Mouse (Mus musculus) CH12.LX (cell line): ENCODE measurements at regions not wholly inside any gene's neighbourhood (a gene's known extent, or its start where the extent isn't known, plus 50 kb on each side); places are given as distances from the start of the nearest gene placed in this dataset.

Experiments used
- DNase-seq: peaks from one replicate; pipeline ENCODE4 v3.0.0-alpha.2; 2013; ENCODE audit errors: extremely low read depth
- H3K27ac ChIP-seq: 2 replicates; pipeline ENCODE4 v1.5.1; 2012; ENCODE audit warnings: low read depth, mild to moderate bottlenecking, control low read depth, moderate library complexity; ENCODE audit not compliant: insufficient read depth
- H3K27me3 ChIP-seq: replicated peaks from 2 replicates; pipeline ENCODE3; 2012; ENCODE audit warnings: inconsistent platforms
- H3K36me3 ChIP-seq, 2 experiments: replicated peaks in 1 of 2; 2 replicates each; pipeline versions ENCODE3 to v1.6.1; 2012; ENCODE audit warnings: inconsistent platforms in 1 of 2, low read length in 1 of 2, mild to moderate bottlenecking in 1 of 2, mixed read lengths in 1 of 2, moderate library complexity in 1 of 2; ENCODE audit not compliant: control insufficient read depth in 1 of 2, insufficient read depth in 1 of 2
- H3K4me1 ChIP-seq, 2 experiments: 2 replicates each; pipeline ENCODE4 v1.6.1; 2012; ENCODE audit warnings: inconsistent platforms in 1 of 2, moderate library complexity in 1 of 2; ENCODE audit not compliant: insufficient read depth in 2 of 2, control insufficient read depth in 1 of 2
- H3K4me2 ChIP-seq: 2 replicates; pipeline ENCODE4 v1.6.1; 2012; ENCODE audit warnings: low read depth, mild to moderate bottlenecking, control low read depth; ENCODE audit not compliant: poor library complexity, insufficient read depth, severe bottlenecking
- H3K4me3 ChIP-seq, 3 experiments: fragments of 150-350 bp in 1 of 3; sonication (generic) in 1 of 3; replicated peaks in 1 of 3; 2 replicates each; pipeline versions ENCODE3 to v1.5.1; 2011 to 2012; ENCODE audit warnings: low read depth in 2 of 3, low read length in 2 of 3, mild to moderate bottlenecking in 2 of 3, moderate library complexity in 2 of 3, control low read depth in 1 of 3, improper control_type of control experiment in 1 of 3, inconsistent platforms in 1 of 3, mixed read lengths in 1 of 3; ENCODE audit not compliant: poor library complexity in 1 of 3
- H3K79me2 ChIP-seq: replicated peaks from 2 replicates; pipeline ENCODE4 v1.6.1; 2012; ENCODE audit warnings: mild to moderate bottlenecking, moderate library complexity; ENCODE audit not compliant: control insufficient read depth, poor library complexity, insufficient read depth, severe bottlenecking; ENCODE audit errors: extremely low read depth
- H3K9ac ChIP-seq: 2 replicates; pipeline ENCODE4 v1.6.1; 2012; ENCODE audit warnings: low read depth, mild to moderate bottlenecking, control low read depth, moderate library complexity; ENCODE audit not compliant: insufficient read depth
- H3K9me3 ChIP-seq: replicated peaks from 2 replicates; pipeline ENCODE3; 2012; ENCODE audit warnings: low read length, inconsistent platforms, mixed read lengths
- BHLHE40 ChIP-seq: IDR thresholded peaks from 2 replicates; pipeline ENCODE4 v1.6.1; 2011; ENCODE audit warnings: mild to moderate bottlenecking, low read depth, low read length, improper control_type of control experiment
- CHD2 ChIP-seq: IDR thresholded peaks from 2 replicates; pipeline ENCODE4 v1.6.1; 2011; ENCODE audit warnings: low read length, improper control_type of control experiment
- CTCF ChIP-seq, 2 experiments: IDR thresholded peaks in 1 of 2; conservative IDR thresholded peaks in 1 of 2; 2 replicates each; pipeline ENCODE4 v1.5.1; 2011 to 2012; ENCODE audit warnings: low read depth in 2 of 2, low read length in 2 of 2, improper control_type of control experiment in 1 of 2, inconsistent platforms in 1 of 2, mild to moderate bottlenecking in 1 of 2, moderate library complexity in 1 of 2
- E2F4 ChIP-seq: IDR thresholded peaks from 2 replicates; pipeline ENCODE4 v1.6.1; 2011; ENCODE audit warnings: low read depth, low read length, improper control_type of control experiment; ENCODE audit not compliant: insufficient replicate concordance
- ELF1 ChIP-seq: IDR thresholded peaks from 2 replicates; pipeline ENCODE4 v1.6.1; 2014; ENCODE audit warnings: low read depth, mild to moderate bottlenecking, inconsistent platforms, low read length, improper control_type of control experiment
- EP300 ChIP-seq: IDR thresholded peaks from 2 replicates; pipeline ENCODE4 v1.6.1; 2011; ENCODE audit warnings: low read length, improper control_type of control experiment
- ETS1 ChIP-seq: conservative IDR thresholded peaks from 2 replicates; pipeline ENCODE4 v1.6.1; 2012; ENCODE audit warnings: low read depth, mild to moderate bottlenecking, inconsistent platforms, low read length, improper control_type of control experiment, moderate library complexity
- HCFC1 ChIP-seq: IDR thresholded peaks from 2 replicates; pipeline ENCODE4 v1.6.1; 2012; ENCODE audit warnings: low read depth, mild to moderate bottlenecking, inconsistent platforms, low read length, improper control_type of control experiment
- IRF4 ChIP-seq: IDR thresholded peaks from 2 replicates; pipeline ENCODE4 v1.6.1; 2014; ENCODE audit warnings: low read depth, mild to moderate bottlenecking, inconsistent platforms, low read length, improper control_type of control experiment
- JUND ChIP-seq: conservative IDR thresholded peaks from 2 replicates; pipeline ENCODE4 v1.6.1; 2011; ENCODE audit warnings: low read depth, low read length, improper control_type of control experiment
- MAZ ChIP-seq: IDR thresholded peaks from 2 replicates; pipeline ENCODE4 v1.6.1; 2012; ENCODE audit warnings: low read depth, mild to moderate bottlenecking, inconsistent platforms, low read length, improper control_type of control experiment, moderate library complexity
- MEF2A ChIP-seq: IDR thresholded peaks from 2 replicates; pipeline ENCODE4 v1.6.1; 2014; ENCODE audit warnings: low read depth, mild to moderate bottlenecking, inconsistent platforms, low read length, improper control_type of control experiment, borderline replicate concordance
- MYC ChIP-seq: IDR thresholded peaks from 2 replicates; pipeline ENCODE4 v1.6.1; 2011; ENCODE audit warnings: low read depth, mild to moderate bottlenecking, improper control_type of control experiment, low read length
- NELFE ChIP-seq: IDR thresholded peaks from 2 replicates; pipeline ENCODE4 v1.6.1; 2011; ENCODE audit warnings: low read depth, low read length, improper control_type of control experiment
- NRF1 ChIP-seq: IDR thresholded peaks from 2 replicates; pipeline ENCODE4 v1.6.1; 2014; ENCODE audit warnings: low read depth, mild to moderate bottlenecking, inconsistent platforms, low read length, improper control_type of control experiment, moderate library complexity
- PAX5 ChIP-seq: IDR thresholded peaks from 2 replicates; pipeline ENCODE4 v1.6.1; 2012; ENCODE audit warnings: low read length, inconsistent platforms, mixed read lengths
- POLR2A ChIP-seq: IDR thresholded peaks from 2 replicates; pipeline ENCODE4 v1.6.1; 2011; ENCODE audit warnings: low read depth, mild to moderate bottlenecking, improper control_type of control experiment, low read length
- RAD21 ChIP-seq: IDR thresholded peaks from 2 replicates; pipeline ENCODE4 v1.6.1; 2011; ENCODE audit warnings: low read depth, mild to moderate bottlenecking, low read length, improper control_type of control experiment, moderate library complexity
- SIN3A ChIP-seq: IDR thresholded peaks from 2 replicates; pipeline ENCODE4 v1.6.1; 2012; ENCODE audit warnings: low read length, improper control_type of control experiment, inconsistent platforms
- SMC3 ChIP-seq: IDR thresholded peaks from 2 replicates; pipeline ENCODE4 v1.6.1; 2011; ENCODE audit warnings: low read depth, low read length, improper control_type of control experiment
- TCF12 ChIP-seq: IDR thresholded peaks from 2 replicates; pipeline ENCODE4 v1.6.1; 2014; ENCODE audit warnings: low read depth, mild to moderate bottlenecking, inconsistent platforms, low read length, improper control_type of control experiment
- UBTF ChIP-seq: IDR thresholded peaks from 2 replicates; pipeline ENCODE4 v1.6.1; 2012; ENCODE audit warnings: low read depth, mild to moderate bottlenecking, inconsistent platforms, low read length, improper control_type of control experiment, moderate library complexity
- USF1 ChIP-seq: IDR thresholded peaks from 2 replicates; pipeline ENCODE4 v1.6.1; 2014; ENCODE audit warnings: low read depth, mild to moderate bottlenecking, inconsistent platforms, low read length, improper control_type of control experiment
- USF2 ChIP-seq: conservative IDR thresholded peaks from 2 replicates; pipeline ENCODE4 v1.6.1; 2011; ENCODE audit warnings: low read depth, low read length, improper control_type of control experiment
- ZKSCAN1 ChIP-seq: IDR thresholded peaks from 2 replicates; pipeline ENCODE4 v1.6.1; 2012; ENCODE audit warnings: low read depth, inconsistent platforms, low read length, improper control_type of control experiment, borderline replicate concordance
- ZMIZ1 ChIP-seq: IDR thresholded peaks from 2 replicates; pipeline ENCODE4 v1.6.1; 2012; ENCODE audit warnings: low read depth, mild to moderate bottlenecking, inconsistent platforms, low read length, improper control_type of control experiment
- dilution Hi-C: fragments of 300-500 bp; cut with MboI; formaldehyde crosslinking; loops from 2 replicates; pipeline ENCODE4 v1.14.3; 2020; ENCODE audit warnings: low sequenced_read_pairs; ENCODE audit not compliant: extremely low pct_unique_long_range_greater_than_20kb, extremely low pct_ligation_motif_present
- in situ Hi-C: fragments of 300-500 bp; cut with MboI; formaldehyde crosslinking; loops from 3 replicates; pipeline ENCODE4 v1.14.3; 2019; ENCODE audit warnings: low sequenced_read_pairs, low pct_ligation_motif_present, low pct_unique_long_range_greater_than_20kb, mixed read lengths

- no peak overlapping the region for H3K9ac ChIP-seq
- H3K9me3 ChIP-seq: peaks cover 45% of the 10 kb centered on the region
- no peak overlapping the region for H3K4me3 ChIP-seq
- in situ Hi-C loops: no loop called here
- no peak overlapping the region for H3K4me2 ChIP-seq
- no peaks in the 10 kb centered on the region for H3K36me3 ChIP-seq
- no peaks in the 10 kb centered on the region for H3K79me2 ChIP-seq
- no peaks in the 10 kb centered on the region for H3K27me3 ChIP-seq
- no peak for TF ChIP-seq IRF4
- TF ChIP-seq CHD2: no peak
- TF ChIP-seq PAX5: no peak
- no peak for TF ChIP-seq SIN3A
- no peak for TF ChIP-seq UBTF
- no peak for TF ChIP-seq MEF2A
- TF ChIP-seq ZKSCAN1: no peak
- no peak for TF ChIP-seq TCF12
- TF ChIP-seq JUND: no peak
- no peak for TF ChIP-seq ELF1
- no peak for TF ChIP-seq NRF1
- TF ChIP-seq USF1: no peak
- TF ChIP-seq HCFC1: no peak
- TF ChIP-seq MYC: no peak
- TF ChIP-seq BHLHE40: no peak
- TF ChIP-seq USF2: no peak
- TF ChIP-seq CTCF (conservative IDR thresholded peaks at IDR 0.05 in 1 of 2, IDR thresholded peaks at IDR 0.05 in 1 of 2; ENCODE audit: low read depth in 2 of 2, low read length in 2 of 2): no peak
- TF ChIP-seq EP300: no peak
- TF ChIP-seq, all 38 proteins: peak for 0
- Histone ChIP-seq H3K27ac (no peak overlapping the region), H3K4me1 (no peaks in the 10 kb centered on the region)
- dilution Hi-C loops: no loop called here
- DNase-seq: no peak
Observed at GRCm38 (mm10) chr14:98643756-98644155, 350.4 kb downstream of the Rpl36a-ps1 start.

GRCm38 (mm10) chr14:98642661-98643331 lies 351.3 kb downstream of the Rpl36a-ps1 start:
- Histone ChIP-seq H3K9me3 (peaks cover 48% of the 10 kb centered on the region), H3K9ac (no peak overlapping the region), H3K36me3 (no peaks in the 10 kb centered on the region), H3K4me3 (no peak overlapping the region), H3K79me2 (no peaks in the 10 kb centered on the region), H3K27ac (no peak overlapping the region), H3K27me3 (no peaks in the 10 kb centered on the region), H3K4me1 (no peaks in the 10 kb centered on the region), H3K4me2 (no peak overlapping the region)
- dilution Hi-C loops: no loop called here
- DNase-seq: no peak
- no peak for TF ChIP-seq NELFE
- no peak for TF ChIP-seq ETS1
- TF ChIP-seq MYC: no peak
- no peak for TF ChIP-seq MAZ
- no peak for TF ChIP-seq JUND
- TF ChIP-seq E2F4: no peak
- no peak for TF ChIP-seq BHLHE40
- TF ChIP-seq ZMIZ1: no peak
- TF ChIP-seq POLR2A: no peak
- TF ChIP-seq ELF1: no peak
- TF ChIP-seq ZKSCAN1: no peak
- no peak for TF ChIP-seq SMC3
- no peak for TF ChIP-seq RAD21
- no peak for TF ChIP-seq MEF2A
- no peak for TF ChIP-seq CHD2
- TF ChIP-seq, all 38 proteins: peak for 0
- in situ Hi-C loops: no loop called here
